Mouse (Mus musculus): ENCODE data around the gene Thada. TPM values are rescaled to one million over a fixed set of nuclear protein-coding genes. Genes with fewer than 3 reads are reported as not detected.

The Thada gene
- 8.0 and 18.1 TPM in 2 replicates for polyA plus RNA-seq (2012; rRNA removed; ENCODE audit: low replicate concordance)

DNA sequence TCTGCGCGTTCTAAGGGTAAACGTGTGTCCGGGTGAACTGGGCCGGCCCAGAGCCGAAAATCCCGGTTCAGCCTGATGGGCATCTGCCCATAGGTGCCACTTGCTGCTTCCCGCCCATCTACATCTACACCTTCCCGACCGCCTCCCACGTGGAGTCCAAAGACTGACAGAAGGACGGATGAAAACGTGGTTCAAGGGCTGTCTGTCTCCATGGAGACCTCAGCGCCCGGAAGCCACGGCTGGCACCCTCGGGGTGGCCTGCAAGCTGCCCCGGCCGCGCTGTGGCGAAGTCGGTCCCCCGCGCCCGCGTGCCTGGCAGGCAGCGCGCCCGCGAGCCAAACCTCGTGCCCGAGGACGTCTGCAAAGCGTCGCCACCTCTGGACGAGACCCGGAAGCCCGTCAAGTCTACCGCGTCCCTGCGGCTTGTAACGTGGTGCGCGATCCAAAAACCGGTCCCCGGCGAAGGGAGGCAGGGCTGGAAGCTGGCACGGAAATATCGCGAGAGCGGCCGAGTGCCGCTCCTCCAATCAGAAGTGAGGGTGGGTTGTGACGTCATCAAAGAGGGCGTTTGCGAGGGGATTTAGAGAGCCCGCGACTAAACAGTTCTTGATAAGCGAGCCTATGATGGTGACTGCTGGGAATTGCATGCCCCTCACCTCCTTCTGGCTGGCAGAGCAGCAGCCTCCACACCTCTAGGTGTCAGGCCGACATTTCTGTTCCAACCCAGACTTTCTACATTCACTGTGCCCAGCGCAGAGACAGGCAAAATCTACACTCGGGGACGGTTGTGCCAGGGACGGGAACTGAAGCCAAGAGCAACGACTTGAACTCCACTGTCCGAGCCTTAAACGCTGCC is at the start of gene Thada:
Gene Thada (minus strand): TSS at position 453 of the 856 bp plus-strand sequence.

DNA sequence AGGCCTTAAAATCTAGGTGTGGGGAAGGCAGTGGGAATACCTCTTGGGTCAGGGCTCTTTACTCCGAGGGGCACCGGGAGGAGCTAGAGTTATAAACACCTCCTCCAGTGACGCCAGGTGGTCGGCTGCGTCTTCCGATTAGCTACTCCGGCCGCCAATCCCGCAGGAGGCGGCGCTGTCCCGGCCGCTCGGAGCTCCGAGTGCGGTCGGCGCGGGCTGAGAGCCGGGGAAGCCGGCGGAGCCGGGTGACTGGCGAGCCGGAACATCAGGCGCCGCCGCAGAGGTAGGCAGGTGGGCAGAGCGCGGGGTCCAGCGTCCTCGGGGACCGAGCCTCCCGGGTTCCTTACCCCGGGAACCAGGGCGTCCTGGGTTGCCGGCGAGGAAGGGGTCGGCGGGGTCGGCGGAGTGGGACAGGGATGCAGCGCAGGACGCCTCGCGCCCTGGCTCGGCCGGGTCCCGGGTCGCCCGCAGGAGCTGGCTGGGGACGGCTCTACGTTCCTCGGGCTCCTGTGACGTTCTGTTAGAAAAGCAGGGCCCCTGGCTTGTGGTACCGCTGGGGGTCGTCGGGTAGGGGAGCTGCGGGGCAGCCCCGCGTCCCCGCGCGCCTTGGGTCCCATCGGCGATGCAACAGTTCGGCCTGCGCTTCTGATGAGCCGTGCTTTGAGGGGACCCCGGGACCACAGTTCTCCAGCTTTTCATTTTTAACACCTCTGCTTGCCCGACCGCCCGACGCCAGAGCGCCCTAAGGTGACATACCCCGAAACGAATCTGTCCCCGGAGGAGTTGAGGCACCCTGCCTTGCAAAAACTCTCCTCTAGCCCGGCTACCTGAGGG is 45.9 kb upstream of the Thada start, which contains the start of gene Plekhh2:
Gene Plekhh2 (plus strand): TSS at position 214 of the 834 bp plus-strand sequence.

DNA sequence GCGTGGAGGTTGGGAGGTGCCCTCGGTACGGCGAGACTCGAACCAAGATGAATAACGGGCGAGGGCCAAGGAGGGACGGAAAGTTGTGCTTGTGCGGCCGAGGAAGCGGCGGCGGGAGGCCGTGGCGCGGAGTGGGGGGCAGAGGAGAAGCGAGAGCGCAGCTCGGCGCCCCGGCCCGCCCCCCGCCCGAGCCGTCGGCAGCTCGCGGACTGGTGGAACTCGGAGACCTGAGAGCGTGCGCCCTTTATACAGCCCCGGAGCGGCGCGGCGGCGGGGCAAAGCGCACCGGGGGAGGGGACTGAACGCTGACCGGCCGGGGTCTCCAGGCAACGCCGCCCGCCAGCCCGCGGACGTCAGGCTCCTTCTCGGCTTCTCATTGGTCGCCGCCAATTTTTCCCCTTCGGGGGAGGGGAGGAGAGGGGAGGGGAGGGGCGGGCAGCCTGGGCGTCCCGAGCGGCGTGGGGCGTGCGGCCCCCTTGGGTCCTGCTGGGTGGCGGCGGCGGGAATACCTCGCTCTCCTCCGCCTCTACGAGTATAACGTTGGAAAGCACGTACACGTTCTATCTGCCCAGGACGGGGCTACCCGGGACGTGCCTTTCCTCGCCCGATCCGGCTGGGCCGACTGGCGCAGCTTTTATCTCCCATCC is 278.2 kb downstream of the Thada start, which contains the start of gene Zfp36l2:
Gene Zfp36l2 (minus strand): TSS at position 221 of the 647 bp plus-strand sequence.

Other genes with a start within 250 kb of the Thada start
- gene Plekhh2, start 45.7 kb upstream of the Thada start, polyA plus RNA-seq (2012; rRNA removed; ENCODE audit: low replicate concordance) = 8.4 and 18.6 TPM in 2 replicates
- gene Dync2li1, start 160.3 kb upstream of the Thada start, polyA plus RNA-seq (2012; rRNA removed; ENCODE audit: low replicate concordance) = 4.3 and 11.2 TPM in 2 replicates
- gene Abcg8, start 210.1 kb upstream of the Thada start, polyA plus RNA-seq (2012; rRNA removed; ENCODE audit: low replicate concordance) = 0.21 TPM in 1 of 2 replicates, not detected in the other
- 0.46 TPM in 1 of 2 replicates, not detected in the other for gene Abcg5, start 216.8 kb upstream of the Thada start, polyA plus RNA-seq (2012; rRNA removed; ENCODE audit: low replicate concordance)

All from subcutaneous adipose tissue, adult 2 months (tissue).